In genomic region chr12:54096492-54096891, GRCm38 (mm10) we compare ENCODE assay signal across 20 mouse cellular contexts.
A peak's percentile ranks its signal among the peaks of the same experiment; 100 is the strongest.
DNase-seq lines count a peak whose midpoint lies in the region; ATAC-seq and TF ChIP-seq lines count a peak whose summit lies in the region.
"Had no signal": no experiment of that assay in that cellular context is flagged by ENCODE, and none has a peak within 500 bp of the region (broad histone marks: within the 10 kb centered on the region; RNA-seq: fewer than 3 reads in every experiment).

No protein-coding gene starts in this region.

- no peaks in the 10 kb centered on the region for H3K4me1 ChIP-seq in forebrain, postnatal 0 days (ENCODE audit: insufficient read depth)
- peaks cover 6% of the 10 kb centered on the region for H3K4me1 ChIP-seq in forebrain, embryonic 12.5 days
- no peaks in the 10 kb centered on the region for H3K4me1 ChIP-seq in kidney, postnatal 0 days (replicated peaks; ENCODE audit: insufficient read depth, low read length)
- H3K4me1 ChIP-seq in embryonic facial prominence, embryonic 10.5 days, result 0 out of 2 replicates have a peak, but pooled peaks cover 4% of the 10 kb centered on the region
- H3K4me1 ChIP-seq: embryonic facial prominence, embryonic 12.5 days had no signal

- TF ChIP-seq CTCF in forebrain, postnatal 0 days (IDR thresholded peaks at IDR 0.05; ENCODE audit: low read depth), result 0 out of 2 replicates have a peak, but pooled peaks have one; percentile 20
- TF ChIP-seq CTCF in kidney, postnatal 0 days (IDR thresholded peaks at IDR 0.05; ENCODE audit: low read depth), result peak; percentile 32; the same call in 1 of the 2 replicates

- no peaks in the 10 kb centered on the region for H3K9me3 ChIP-seq in forebrain, postnatal 0 days (ENCODE audit: low read length)
- no peaks in the 10 kb centered on the region for H3K9me3 ChIP-seq in forebrain, embryonic 12.5 days
- H3K9me3 ChIP-seq in kidney, postnatal 0 days (replicated peaks; ENCODE audit: low read length), result no peaks in the 10 kb centered on the region
- no peaks in the 10 kb centered on the region for H3K9me3 ChIP-seq in embryonic facial prominence, embryonic 10.5 days
- H3K9me3 ChIP-seq: embryonic facial prominence, embryonic 12.5 days; hindbrain, embryonic 10.5 days had no signal

- H3K4me2 ChIP-seq in forebrain, postnatal 0 days (ENCODE audit: low read depth), result no peak overlapping the region
- no peak overlapping the region for H3K4me2 ChIP-seq in forebrain, embryonic 12.5 days
- no peak overlapping the region for H3K4me2 ChIP-seq in kidney, postnatal 0 days (ENCODE audit: low read length)
- H3K4me2 ChIP-seq: embryonic facial prominence, embryonic 12.5 days; heart, embryonic 11.5 days; midbrain, embryonic 11.5 days had no signal

- no peak overlapping the region for H3K27ac ChIP-seq in forebrain, postnatal 0 days (ENCODE audit: low read depth, low read length)
- no peak overlapping the region for H3K27ac ChIP-seq in forebrain, embryonic 12.5 days
- no peak overlapping the region for H3K27ac ChIP-seq in kidney, postnatal 0 days
- no peak overlapping the region for H3K27ac ChIP-seq in embryonic facial prominence, embryonic 10.5 days (replicated peaks)
- H3K27ac ChIP-seq: embryonic facial prominence, embryonic 12.5 days; hindbrain, embryonic 10.5 days; liver, embryonic 14.5 days had no signal

- DNase-seq in forebrain, postnatal 0 days, result no peak
- peak; percentile 18 for DNase-seq in kidney, postnatal 0 days (ENCODE audit: low spot score)
- DNase-seq in kidney, adult 18-20 months, result no peak
- DNase-seq in thymus, postnatal 4 days, result peak; percentile 14
- no peak for DNase-seq in thymus, adult 18-20 months
- no peak for DNase-seq in embryonic facial prominence, embryonic 10.5 days (ENCODE audit: low spot score)
- DNase-seq: adrenal gland, postnatal 10 days; B cell, adult 2 months; cerebellum, adult 2 months; cerebellum, postnatal 36 days; heart, postnatal 10 days; kidney, adult 9 months; kidney, postnatal 25 days; lung, postnatal 10 days had no signal

- 78% methylated on average over 2 of the region's 2 CpGs for WGBS in forebrain, postnatal 0 days
- WGBS in forebrain, embryonic 12.5 days, result 69% methylated on average over 2 of the region's 2 CpGs
- WGBS in kidney, postnatal 0 days, result 68% methylated on average over 2 of the region's 2 CpGs
- 78% methylated on average over 2 of the region's 2 CpGs for WGBS in embryonic facial prominence, embryonic 10.5 days

- H3K9ac ChIP-seq in forebrain, postnatal 0 days, result no peak overlapping the region
- no peak overlapping the region for H3K9ac ChIP-seq in forebrain, embryonic 12.5 days
- H3K9ac ChIP-seq in kidney, postnatal 0 days (ENCODE audit: low read depth, low read length), result no peak overlapping the region
- H3K9ac ChIP-seq: embryonic facial prominence, embryonic 12.5 days; liver, embryonic 14.5 days had no signal

- no peaks in the 10 kb centered on the region for H3K36me3 ChIP-seq in forebrain, postnatal 0 days (ENCODE audit: insufficient read depth)
- no peaks in the 10 kb centered on the region for H3K36me3 ChIP-seq in forebrain, embryonic 12.5 days (replicated peaks)
- H3K36me3 ChIP-seq in kidney, postnatal 0 days (ENCODE audit: insufficient read depth, low read length), result no peaks in the 10 kb centered on the region
- no peaks in the 10 kb centered on the region for H3K36me3 ChIP-seq in embryonic facial prominence, embryonic 10.5 days (replicated peaks)
- H3K36me3 ChIP-seq: embryonic facial prominence, embryonic 12.5 days; hindbrain, embryonic 10.5 days had no signal

- no peak overlapping the region for H3K4me3 ChIP-seq in forebrain, postnatal 0 days (ENCODE audit: low read depth, low read length)
- no peak overlapping the region for H3K4me3 ChIP-seq in forebrain, embryonic 12.5 days (replicated peaks)
- no peak overlapping the region for H3K4me3 ChIP-seq in kidney, postnatal 0 days (replicated peaks; ENCODE audit: low read depth, low read length)
- H3K4me3 ChIP-seq in embryonic facial prominence, embryonic 10.5 days, result no peak overlapping the region
- H3K4me3 ChIP-seq: embryonic facial prominence, embryonic 12.5 days; hindbrain, embryonic 10.5 days had no signal

- no peaks in the 10 kb centered on the region for H3K27me3 ChIP-seq in forebrain, postnatal 0 days (ENCODE audit: insufficient read depth, low read length)
- H3K27me3 ChIP-seq in forebrain, embryonic 12.5 days, result peaks cover 5% of the 10 kb centered on the region
- no peaks in the 10 kb centered on the region for H3K27me3 ChIP-seq in kidney, postnatal 0 days (ENCODE audit: insufficient read depth, low read length)
- H3K27me3 ChIP-seq in embryonic facial prominence, embryonic 10.5 days (replicated peaks; ENCODE audit: low read depth, poor library complexity, severe bottlenecking), result no peaks in the 10 kb centered on the region; the same call in 1 of the 2 replicates
- H3K27me3 ChIP-seq: embryonic facial prominence, embryonic 12.5 days had no signal

- ATAC-seq in forebrain, postnatal 0 days, result no peak
- ATAC-seq in forebrain, embryonic 12.5 days (ENCODE audit: low FRiP score), result no peak
- no peak for ATAC-seq in kidney, postnatal 0 days (replicated peaks; ENCODE audit: low FRiP score, low read depth)

Comparison
In these comparisons a context has a peak if more than half of its experiments do, and no peak if none do; other contexts are left out.
1. DNase-seq: peak in kidney, postnatal 0 days (single experiment) and thymus, postnatal 4 days (single experiment); none in forebrain, postnatal 0 days (single experiment), kidney, adult 18-20 months (single experiment), thymus, adult 18-20 months (0 of 2) and embryonic facial prominence, embryonic 10.5 days (single experiment).